Mouse (Mus musculus) lung, embryonic 16.5 days (tissue): ENCODE results near the gene Plekha7. TPM values are rescaled to one million over a fixed set of nuclear protein-coding genes. Genes with fewer than 3 reads are reported as not detected.

Source experiments
- ATAC-seq: fragments of 200-750 bp; cut with Nextera tagmentation; 2 replicates; pipeline ENCODE4 v1.8.0; 2017; ENCODE audit warnings: low read depth, mild to moderate bottlenecking, moderate library complexity
- H3K27ac ChIP-seq: fragments of 300-500 bp; sonication (generic); 2 replicates; pipeline ENCODE4 v1.5.1; 2014; ENCODE audit warnings: mild to moderate bottlenecking, control low read depth, low read length
- H3K27me3 ChIP-seq: fragments of 300-500 bp; sonication (generic); 2 replicates; pipeline ENCODE4 v1.6.1; 2014; ENCODE audit warnings: low read depth, low read length, mixed read lengths; ENCODE audit not compliant: control insufficient read depth, insufficient read depth
- H3K36me3 ChIP-seq: fragments of 300-500 bp; sonication (generic); 2 replicates; pipeline ENCODE4 v1.6.1; 2014; ENCODE audit warnings: low read length; ENCODE audit not compliant: control insufficient read depth, insufficient read depth
- H3K4me1 ChIP-seq: fragments of 300-500 bp; sonication (generic); replicated peaks from 2 replicates; pipeline ENCODE4 v1.6.1; 2014; ENCODE audit warnings: low read length, mixed read lengths; ENCODE audit not compliant: control insufficient read depth, insufficient read depth
- H3K4me2 ChIP-seq: fragments of 300-500 bp; sonication (generic); 2 replicates; pipeline ENCODE4 v1.6.1; 2014; ENCODE audit warnings: low read depth, low read length, control low read depth
- H3K4me3 ChIP-seq: fragments of 300-500 bp; sonication (generic); 2 replicates; pipeline ENCODE4 v1.5.1; 2014; ENCODE audit warnings: mild to moderate bottlenecking, low read length, control low read depth
- H3K9ac ChIP-seq: fragments of 300-500 bp; sonication (generic); 2 replicates; pipeline ENCODE4 v1.6.1; 2014; ENCODE audit warnings: low read length, control low read depth
- H3K9me3 ChIP-seq: fragments of 300-500 bp; sonication (generic); 2 replicates; pipeline ENCODE4 v1.6.1; 2016; ENCODE audit warnings: low read length; ENCODE audit not compliant: control insufficient read depth
- WGBS: fragments of 180-500 bp; shearing (Covaris S2); extraction: QIAGEN DNeasy Blood & Tissue Kit; methylation state at CpG from one replicate; pipeline ENCODE4 v1.1.7; 2014; 5-methylcytosine and 5-hydroxymethylcytosine counted together
- polyA plus RNA-seq: library from polyadenylated mRNA; unstranded; fragments of >200 nt; fragmentation: Nextera tagmentation; extraction: Ambion mirVana; gene quantifications from 2 replicates; pipeline ENCODE4 v1.2.1, GENCODE M21; 2015

The Plekha7 gene
- polyA plus RNA-seq, 1 experiment from 2014 or later: 10.9 TPM

DNA sequence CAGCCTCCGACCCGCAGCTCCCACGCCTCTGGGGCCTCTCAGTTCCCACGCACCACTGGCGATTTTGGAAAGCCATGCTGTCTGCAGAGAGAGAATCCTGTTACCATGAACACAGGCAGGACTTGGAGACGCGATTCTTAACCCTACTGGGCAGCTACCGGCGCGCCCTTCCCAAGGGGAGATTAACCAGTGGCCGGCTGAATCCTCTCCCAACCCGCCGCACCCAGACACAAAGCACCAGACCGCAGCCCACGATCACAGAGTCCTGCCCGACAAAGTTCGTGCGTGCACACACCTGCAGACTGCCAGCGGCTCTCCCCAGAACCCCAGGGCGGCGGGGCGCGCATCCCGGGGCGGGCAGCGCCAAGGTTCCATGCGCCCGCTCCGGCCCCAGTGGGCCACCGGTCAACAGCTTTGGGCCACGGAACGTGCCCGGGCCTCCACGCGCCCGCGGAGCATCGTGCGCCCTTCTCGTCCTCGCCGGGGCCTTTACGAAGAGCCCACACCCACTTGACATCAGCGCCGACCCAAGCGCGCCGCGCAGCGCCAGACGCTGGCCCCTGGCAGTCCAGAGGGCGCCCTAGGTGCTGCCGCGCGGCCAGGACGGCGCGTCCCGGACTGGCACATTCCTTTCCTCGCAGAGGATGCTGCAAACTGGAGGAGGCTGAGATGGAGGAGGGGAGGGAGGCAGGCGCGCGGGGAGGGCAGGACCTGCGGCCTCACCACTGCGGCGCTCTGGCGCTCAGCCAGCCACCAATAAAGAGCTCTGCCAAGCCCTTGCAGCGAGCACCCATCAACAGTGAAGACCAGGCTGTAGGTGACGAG lies 70.8 kb downstream of the Plekha7 start:
- no peaks in the 10 kb centered on the region for H3K36me3 ChIP-seq
- peak overlapping the region; percentile 92 for H3K4me2 ChIP-seq
- peak; percentile 75 for ATAC-seq
- no peak overlapping the region for H3K27ac ChIP-seq
- H3K4me1 ChIP-seq: peaks cover 28% of the 10 kb centered on the region
- H3K9ac ChIP-seq: peak overlapping the region; percentile 62
- peaks cover 5% of the 10 kb centered on the region for H3K27me3 ChIP-seq
- WGBS: under 1% methylated on average over 69 of the region's 69 CpGs
- peak overlapping the region; percentile 53 for H3K4me3 ChIP-seq
- H3K9me3 ChIP-seq: no peaks in the 10 kb centered on the region

DNA sequence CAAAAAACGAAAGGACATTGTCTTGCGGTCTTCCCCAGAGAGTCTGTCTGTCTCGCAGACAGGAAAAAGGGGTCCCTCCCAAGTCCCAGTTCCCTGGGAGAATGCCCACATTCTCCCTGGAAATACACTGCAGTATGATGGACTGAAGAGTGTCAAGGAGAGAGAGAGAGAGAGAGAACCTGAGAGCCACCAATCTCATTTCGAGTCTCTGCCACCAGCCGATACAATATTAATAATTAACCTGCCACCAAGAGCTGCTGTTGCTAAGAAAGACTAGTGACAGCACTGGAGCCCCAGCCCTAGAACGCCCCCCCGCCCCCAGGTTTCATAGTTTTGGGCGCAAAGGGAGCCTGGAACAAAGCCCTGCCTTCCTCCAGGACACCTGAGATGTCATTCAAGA lies 71.6 kb downstream of the Plekha7 start:
- Histone ChIP-seq H3K4me3 (peak overlapping the region; percentile 53), H3K4me1 (peaks cover 23% of the 10 kb centered on the region), H3K9ac (no peak overlapping the region), H3K9me3 (no peaks in the 10 kb centered on the region), H3K4me2 (peak overlapping the region; percentile 92), H3K27ac (no peak overlapping the region), H3K36me3 (no peaks in the 10 kb centered on the region), H3K27me3 (peaks cover 5% of the 10 kb centered on the region)
- WGBS: 35% methylated on average over 8 of the region's 8 CpGs
- ATAC-seq: no peak; the same call in 1 of the 2 replicates

DNA sequence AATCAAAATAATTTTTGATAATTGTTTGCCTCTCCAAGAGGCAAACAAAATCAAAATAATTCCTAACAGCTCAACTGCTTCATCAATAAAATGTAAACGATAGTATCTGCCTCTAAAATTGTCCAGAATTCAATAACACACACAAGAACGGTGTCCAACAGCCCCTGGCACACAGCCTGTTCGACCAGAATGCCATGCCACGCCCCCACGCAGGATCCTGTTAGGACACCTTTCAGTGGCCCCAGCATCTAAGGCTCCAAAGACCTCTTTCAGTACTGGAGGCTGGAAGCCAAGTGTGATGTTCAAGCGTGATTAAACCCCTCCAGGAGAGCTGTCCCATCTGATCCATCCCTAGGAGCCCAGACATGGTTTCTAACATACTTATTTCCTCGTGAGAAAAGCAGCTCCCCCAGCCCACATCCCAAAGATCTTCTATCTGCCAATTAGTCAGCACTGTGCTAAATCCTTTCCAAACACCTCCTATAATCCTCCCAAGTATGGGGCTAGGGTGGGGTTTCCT lies 73.8 kb downstream of the Plekha7 start:
- Histone ChIP-seq H3K4me3 (no peak overlapping the region), H3K27ac (no peak overlapping the region), H3K27me3 (peaks cover 5% of the 10 kb centered on the region), H3K9ac (no peak overlapping the region), H3K4me2 (no peak overlapping the region), H3K36me3 (no peaks in the 10 kb centered on the region), H3K4me1 (peaks cover 24% of the 10 kb centered on the region), H3K9me3 (no peaks in the 10 kb centered on the region)
- WGBS: 47% methylated on average over 7 of the region's 7 CpGs
- ATAC-seq: no peak

DNA sequence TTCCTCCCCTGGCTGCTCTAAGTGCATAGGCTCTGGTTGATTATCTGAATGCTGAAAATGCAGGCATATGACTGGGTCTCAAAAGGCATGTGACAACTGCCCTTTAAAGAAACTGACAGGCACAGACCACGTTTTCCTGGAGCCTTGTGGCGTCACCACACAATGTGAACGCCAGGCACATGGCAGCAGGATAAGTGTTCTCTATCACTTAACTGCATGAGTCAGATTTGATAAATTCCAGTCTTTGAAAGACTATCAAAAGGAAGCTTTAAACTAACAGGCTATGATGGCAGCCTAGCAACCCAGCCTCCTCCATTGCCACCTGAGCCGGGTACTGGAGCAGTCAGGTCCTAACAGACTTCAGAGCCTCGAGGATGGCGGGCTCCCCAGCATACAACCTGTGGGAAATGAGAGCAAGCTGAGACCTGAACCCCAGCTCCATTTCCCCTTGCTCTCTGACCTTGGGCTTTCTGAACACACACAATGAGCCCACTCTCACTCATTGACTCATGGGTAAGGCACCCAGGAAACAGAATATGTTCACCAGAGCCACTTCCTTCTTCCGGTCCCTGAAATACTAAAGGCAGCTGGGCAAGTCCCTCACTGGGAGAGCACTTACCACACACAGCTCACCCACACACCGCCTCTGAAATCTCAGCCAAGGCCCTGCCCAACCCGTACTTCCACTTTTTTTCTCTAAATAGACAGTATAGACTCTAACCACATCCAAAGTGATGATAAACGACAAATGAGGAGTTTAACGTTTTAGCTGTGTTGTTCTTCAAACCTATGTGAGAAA lies 77.2 kb downstream of the Plekha7 start:
- 52% methylated on average over 11 of the region's 11 CpGs for WGBS
- 0 out of 2 replicates have a peak, but pooled peaks have one; percentile 23 for ATAC-seq

DNA sequence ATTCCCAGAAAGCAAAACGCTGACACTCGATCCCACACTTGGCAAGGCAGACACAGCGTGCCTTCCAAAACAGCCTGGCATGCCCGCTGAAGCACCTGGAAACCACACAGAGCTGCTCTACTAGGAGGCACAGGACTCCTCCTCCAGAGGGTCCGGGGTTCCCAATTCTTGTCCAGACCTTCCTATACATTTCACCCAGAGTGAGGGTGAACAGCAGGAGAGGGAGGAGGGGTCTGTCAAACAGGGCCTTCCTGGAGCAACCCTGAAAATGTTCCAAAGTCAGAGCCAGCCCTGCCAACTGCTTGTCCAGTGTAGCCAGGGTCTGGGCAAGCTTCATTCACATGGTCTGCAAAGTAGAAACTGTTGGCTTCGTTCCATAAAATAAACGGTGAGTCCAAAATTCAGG lies 81.3 kb downstream of the Plekha7 start:
- WGBS: 60% methylated on average over 7 of the region's 7 CpGs
- H3K27ac ChIP-seq: no peak overlapping the region
- H3K9ac ChIP-seq: no peak overlapping the region
- no peaks in the 10 kb centered on the region for H3K9me3 ChIP-seq
- H3K4me3 ChIP-seq: no peak overlapping the region
- H3K4me2 ChIP-seq: no peak overlapping the region
- no peaks in the 10 kb centered on the region for H3K27me3 ChIP-seq
- peaks cover 20% of the 10 kb centered on the region for H3K4me1 ChIP-seq
- no peaks in the 10 kb centered on the region for H3K36me3 ChIP-seq
- ATAC-seq: no peak

More for the DNA sequence above, 77.2 kb downstream of the Plekha7 start:
- H3K4me3 ChIP-seq: no peak overlapping the region
- H3K4me2 ChIP-seq: no peak overlapping the region
- H3K36me3 ChIP-seq: no peaks in the 10 kb centered on the region
- H3K27ac ChIP-seq: peak overlapping the region; percentile 51
- H3K9me3 ChIP-seq: no peaks in the 10 kb centered on the region
- peaks cover 10% of the 10 kb centered on the region for H3K4me1 ChIP-seq
- H3K27me3 ChIP-seq: no peaks in the 10 kb centered on the region; the same call in 1 of the 2 replicates
- no peak overlapping the region for H3K9ac ChIP-seq

DNA sequence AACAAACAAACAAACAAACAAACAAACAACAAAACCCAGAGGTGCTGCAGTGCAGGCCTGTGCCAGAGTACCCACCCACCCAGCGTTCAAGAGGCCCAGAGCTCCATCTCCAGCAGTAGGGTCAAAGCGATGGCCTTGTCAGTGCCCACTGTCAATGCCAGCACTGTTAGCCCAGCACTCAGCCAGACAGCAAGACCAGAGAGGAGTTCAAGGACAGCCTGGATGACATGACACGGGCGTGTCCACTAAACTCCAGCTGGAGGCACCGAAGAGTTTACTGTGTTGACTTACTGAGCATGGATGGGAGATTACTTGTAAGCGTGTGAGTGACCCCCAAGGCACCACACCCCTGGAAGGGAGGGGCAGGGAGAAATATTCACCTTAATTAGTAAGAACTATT lies 81.9 kb downstream of the Plekha7 start:
- Histone ChIP-seq H3K27ac (no peak overlapping the region), H3K4me1 (peaks cover 26% of the 10 kb centered on the region), H3K27me3 (no peaks in the 10 kb centered on the region), H3K9ac (no peak overlapping the region), H3K4me2 (no peak overlapping the region), H3K36me3 (no peaks in the 10 kb centered on the region), H3K4me3 (no peak overlapping the region), H3K9me3 (no peaks in the 10 kb centered on the region)
- no peak for ATAC-seq
- WGBS: 88% methylated on average over 6 of the region's 6 CpGs

DNA sequence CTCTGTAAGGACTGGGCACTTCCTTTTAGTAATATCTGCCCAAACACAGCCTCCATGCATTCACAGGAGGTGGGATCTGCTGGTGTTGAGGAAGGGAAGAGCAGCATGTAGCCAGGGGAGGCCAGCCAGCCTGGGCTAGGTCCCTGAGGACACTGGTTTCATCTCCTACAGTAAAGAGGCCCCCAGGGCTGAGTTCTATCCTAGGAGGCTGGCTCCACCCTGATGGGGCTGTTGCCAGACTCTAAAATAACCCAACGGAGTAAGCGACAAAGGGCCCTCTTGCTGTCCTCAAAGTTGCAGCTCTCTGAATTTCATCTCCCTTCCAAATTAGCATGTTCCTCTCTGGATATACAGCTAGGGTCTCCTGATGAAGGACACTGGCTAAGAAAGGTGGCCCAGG lies 83.6 kb downstream of the Plekha7 start:
- H3K36me3 ChIP-seq: no peaks in the 10 kb centered on the region
- no peak for ATAC-seq
- no peak overlapping the region for H3K27ac ChIP-seq
- no peaks in the 10 kb centered on the region for H3K27me3 ChIP-seq
- H3K9ac ChIP-seq: no peak overlapping the region
- WGBS: 58% methylated on average over 2 of the region's 2 CpGs
- peaks cover 32% of the 10 kb centered on the region for H3K4me1 ChIP-seq
- H3K9me3 ChIP-seq: no peaks in the 10 kb centered on the region
- no peak overlapping the region for H3K4me3 ChIP-seq
- no peak overlapping the region for H3K4me2 ChIP-seq

DNA sequence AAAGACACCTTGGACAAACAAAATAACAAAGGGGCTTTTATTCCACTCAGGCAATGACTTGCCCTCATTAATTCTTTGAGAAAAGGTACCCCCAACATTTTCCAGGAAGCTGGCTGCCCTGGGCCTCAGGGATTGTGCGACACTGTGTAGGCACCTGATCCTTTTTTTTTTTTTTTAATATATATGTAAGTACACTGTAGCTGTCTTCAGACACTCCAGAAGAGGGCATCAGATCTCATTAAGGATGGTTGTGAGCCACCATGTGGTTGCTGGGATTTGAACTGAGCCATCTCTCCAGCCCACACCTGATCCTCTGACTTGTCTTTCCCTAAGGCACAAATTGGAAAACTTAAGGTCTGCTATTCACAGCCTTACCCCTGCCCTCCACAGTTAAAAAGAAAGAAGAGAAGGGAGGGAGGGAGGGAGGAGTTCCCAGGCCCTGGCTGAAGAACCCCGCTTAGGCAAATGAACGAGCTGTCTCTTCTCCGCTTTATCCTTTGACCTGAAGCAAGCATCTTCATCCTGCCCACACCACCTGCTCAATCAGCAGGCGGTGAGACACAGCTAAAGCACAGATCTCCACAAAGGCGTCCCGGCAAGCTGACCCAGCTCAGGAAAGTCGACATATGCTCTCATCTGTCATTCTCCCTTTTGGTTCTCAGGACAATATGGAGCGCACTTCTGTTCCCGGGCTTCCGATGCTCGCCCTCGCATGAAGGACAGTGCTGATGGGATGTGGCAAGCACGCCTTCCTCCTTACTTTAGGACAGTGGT lies 85.0 kb downstream of the Plekha7 start:
- H3K27ac ChIP-seq: peak overlapping the region; percentile 44; the same call in 1 of the 2 replicates
- H3K9me3 ChIP-seq: no peaks in the 10 kb centered on the region
- no peaks in the 10 kb centered on the region for H3K27me3 ChIP-seq
- peaks cover 32% of the 10 kb centered on the region for H3K4me1 ChIP-seq
- 46% methylated on average over 14 of the region's 14 CpGs for WGBS
- H3K4me2 ChIP-seq: no peak overlapping the region
- no peak for ATAC-seq
- no peak overlapping the region for H3K4me3 ChIP-seq
- H3K36me3 ChIP-seq: no peaks in the 10 kb centered on the region
- no peak overlapping the region for H3K9ac ChIP-seq
